Mouse (Mus musculus): ENCODE results near the gene Basp1. TPM values are rescaled to one million over a fixed set of nuclear protein-coding genes. Genes with fewer than 3 reads are reported as not detected.
A peak's percentile ranks its signal among the peaks of the same experiment; 100 is the strongest.
"Not testable (repeated sequence)": the region's sequence is repeated elsewhere in the genome, so short reads cannot be mapped to it uniquely, and the experiment has no call there.

The Basp1 gene
- polyA plus RNA-seq (2011; ENCODE audit: insufficient read depth, insufficient read length, low read depth, missing spikeins): 109 and 110 TPM in 2 replicates

DNA sequence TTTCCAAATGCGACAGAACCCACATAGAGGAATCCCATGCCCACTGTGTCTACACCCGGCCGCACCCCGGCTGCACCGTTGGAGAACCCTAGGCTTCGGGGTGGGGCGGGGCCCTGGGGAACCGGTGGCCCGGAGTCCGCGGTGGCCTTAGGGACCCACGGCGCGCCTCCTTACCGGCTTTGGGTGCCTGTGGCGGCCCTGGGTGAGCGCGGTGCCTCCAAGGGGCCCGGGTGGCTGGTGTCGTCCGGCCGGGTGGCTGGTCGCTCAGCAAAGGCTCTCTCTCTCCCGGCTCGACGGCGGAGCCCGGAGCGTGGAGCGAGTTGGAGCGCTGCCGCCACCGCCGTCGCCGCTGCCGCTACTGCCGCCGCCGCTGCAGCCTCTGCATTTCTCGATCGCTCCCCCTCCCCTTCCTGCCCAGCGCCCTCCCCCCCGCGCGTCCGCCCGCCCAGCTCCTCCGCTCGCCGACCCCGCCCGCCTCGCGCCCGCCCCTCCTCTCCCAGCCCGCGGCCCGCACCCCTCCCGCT is at the start of gene Basp1:
Basp1 (minus strand) TSS at position 387 of the 524 bp plus-strand sequence.
- no peaks in the 10 kb centered on the region for H3K9me3 ChIP-seq (replicated peaks; ENCODE audit: control insufficient read depth, insufficient read depth, low read length, poor library complexity, severe bottlenecking)
- no peak within 1 kb of the TSS for H3K27ac ChIP-seq (ENCODE audit: insufficient read depth, low read length)
- TF ChIP-seq EP300 (IDR thresholded peaks at IDR 0.05; ENCODE audit: insufficient read depth, low read depth, low read length) (0 out of 2 replicates have a peak, but pooled peaks have one; percentile 4), CTCF (IDR thresholded peaks at IDR 0.05; ENCODE audit: low read depth, low read length) (no peak)
- H3K36me3 ChIP-seq (ENCODE audit: control insufficient read depth, insufficient read depth, low read length, poor library complexity, severe bottlenecking): no peaks in the 10 kb centered on the region
- peaks cover 2% of the 10 kb centered on the region for H3K4me1 ChIP-seq (ENCODE audit: control insufficient read depth, insufficient read depth, low read length)
- H3K4me3 ChIP-seq (ENCODE audit: low read depth, low read length): peak within 1 kb of the TSS; percentile 86
- H3K27me3 ChIP-seq (ENCODE audit: control insufficient read depth, insufficient read depth, low read length, poor library complexity, severe bottlenecking): no peaks in the 10 kb centered on the region
- H3K9ac ChIP-seq (ENCODE audit: low read depth, poor library complexity, severe bottlenecking): peak within 1 kb of the TSS; percentile 76

- H3K4me3 ChIP-seq (ENCODE audit: low read depth, low read length); H3K4me1 ChIP-seq (ENCODE audit: control insufficient read depth, insufficient read depth, low read length); H3K9ac ChIP-seq (ENCODE audit: low read depth, poor library complexity, severe bottlenecking); H3K36me3 ChIP-seq (ENCODE audit: control insufficient read depth, insufficient read depth, low read length, poor library complexity, severe bottlenecking); H3K9me3 ChIP-seq (replicated peaks; ENCODE audit: control insufficient read depth, insufficient read depth, low read length, poor library complexity, severe bottlenecking); H3K27ac ChIP-seq (ENCODE audit: insufficient read depth, low read length); H3K27me3 ChIP-seq (ENCODE audit: control insufficient read depth, insufficient read depth, low read length, poor library complexity, severe bottlenecking): not testable (repeated sequence)
Observed at GRCm38 (mm10) chr15:25463076-25463475, 49.5 kb upstream of the Basp1 start.

- Histone ChIP-seq H3K27ac (ENCODE audit: insufficient read depth, low read length) (no peak overlapping the region), H3K9ac (ENCODE audit: low read depth, poor library complexity, severe bottlenecking) (no peak overlapping the region), H3K9me3 (replicated peaks; ENCODE audit: control insufficient read depth, insufficient read depth, low read length, poor library complexity, severe bottlenecking) (no peaks in the 10 kb centered on the region), H3K4me1 (ENCODE audit: control insufficient read depth, insufficient read depth, low read length) (no peaks in the 10 kb centered on the region), H3K27me3 (ENCODE audit: control insufficient read depth, insufficient read depth, low read length, poor library complexity, severe bottlenecking) (no peaks in the 10 kb centered on the region), H3K36me3 (ENCODE audit: control insufficient read depth, insufficient read depth, low read length, poor library complexity, severe bottlenecking) (no peaks in the 10 kb centered on the region), H3K4me3 (ENCODE audit: low read depth, low read length) (no peak overlapping the region)
- TF ChIP-seq POLR2A (IDR thresholded peaks at IDR 0.05; ENCODE audit: insufficient read depth, low read length): no peak
- TF ChIP-seq CTCF (IDR thresholded peaks at IDR 0.05; ENCODE audit: low read depth, low read length): no peak
- TF ChIP-seq EP300 (IDR thresholded peaks at IDR 0.05; ENCODE audit: insufficient read depth, low read depth, low read length): no peak
Observed at GRCm38 (mm10) chr15:25462056-25462762, 48.6 kb upstream of the Basp1 start.

GRCm38 (mm10) chr15:25459901-25460300 is 46.3 kb upstream of the Basp1 start:
- H3K27ac ChIP-seq (ENCODE audit: insufficient read depth, low read length): no peak overlapping the region
- H3K36me3 ChIP-seq (ENCODE audit: control insufficient read depth, insufficient read depth, low read length, poor library complexity, severe bottlenecking): no peaks in the 10 kb centered on the region
- no peaks in the 10 kb centered on the region for H3K9me3 ChIP-seq (replicated peaks; ENCODE audit: control insufficient read depth, insufficient read depth, low read length, poor library complexity, severe bottlenecking)
- H3K27me3 ChIP-seq (ENCODE audit: control insufficient read depth, insufficient read depth, low read length, poor library complexity, severe bottlenecking): no peaks in the 10 kb centered on the region
- no peak overlapping the region for H3K4me3 ChIP-seq (ENCODE audit: low read depth, low read length)
- no peaks in the 10 kb centered on the region for H3K4me1 ChIP-seq (ENCODE audit: control insufficient read depth, insufficient read depth, low read length)
- no peak overlapping the region for H3K9ac ChIP-seq (ENCODE audit: low read depth, poor library complexity, severe bottlenecking)
- TF ChIP-seq POLR2A (IDR thresholded peaks at IDR 0.05; ENCODE audit: insufficient read depth, low read length) (no peak), CTCF (IDR thresholded peaks at IDR 0.05; ENCODE audit: low read depth, low read length) (no peak), EP300 (IDR thresholded peaks at IDR 0.05; ENCODE audit: insufficient read depth, low read depth, low read length) (no peak)

DNA sequence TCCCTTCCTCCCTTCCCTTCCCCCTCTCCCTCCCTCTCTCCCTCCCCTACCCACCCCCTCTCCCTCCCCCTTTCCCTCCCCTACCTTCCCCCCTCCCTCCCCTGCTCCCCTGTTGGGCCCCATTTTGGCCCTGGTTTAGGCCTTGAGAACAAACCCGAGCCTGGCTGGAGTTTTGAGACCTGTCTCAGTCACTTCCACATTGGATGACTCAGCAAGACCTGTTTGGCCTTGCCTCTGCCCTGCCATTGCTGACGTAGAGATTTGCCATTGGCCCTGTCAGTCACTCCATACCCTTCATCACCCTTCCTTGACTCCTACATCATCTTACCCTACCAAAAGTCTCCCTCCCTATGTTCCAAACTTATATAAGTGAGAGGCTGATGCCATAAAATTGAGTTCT is 43.9 kb upstream of the Basp1 start:
- Histone ChIP-seq H3K4me3 (ENCODE audit: low read depth, low read length) (no peak overlapping the region), H3K36me3 (ENCODE audit: control insufficient read depth, insufficient read depth, low read length, poor library complexity, severe bottlenecking) (no peaks in the 10 kb centered on the region), H3K27me3 (ENCODE audit: control insufficient read depth, insufficient read depth, low read length, poor library complexity, severe bottlenecking) (no peaks in the 10 kb centered on the region), H3K4me1 (ENCODE audit: control insufficient read depth, insufficient read depth, low read length) (no peaks in the 10 kb centered on the region), H3K27ac (ENCODE audit: insufficient read depth, low read length) (no peak overlapping the region), H3K9me3 (replicated peaks; ENCODE audit: control insufficient read depth, insufficient read depth, low read length, poor library complexity, severe bottlenecking) (no peaks in the 10 kb centered on the region), H3K9ac (ENCODE audit: low read depth, poor library complexity, severe bottlenecking) (no peak overlapping the region)
- TF ChIP-seq CTCF (IDR thresholded peaks at IDR 0.05; ENCODE audit: low read depth, low read length): no peak
- TF ChIP-seq EP300 (IDR thresholded peaks at IDR 0.05; ENCODE audit: insufficient read depth, low read depth, low read length): no peak
- TF ChIP-seq POLR2A (IDR thresholded peaks at IDR 0.05; ENCODE audit: insufficient read depth, low read length): no peak

DNA sequence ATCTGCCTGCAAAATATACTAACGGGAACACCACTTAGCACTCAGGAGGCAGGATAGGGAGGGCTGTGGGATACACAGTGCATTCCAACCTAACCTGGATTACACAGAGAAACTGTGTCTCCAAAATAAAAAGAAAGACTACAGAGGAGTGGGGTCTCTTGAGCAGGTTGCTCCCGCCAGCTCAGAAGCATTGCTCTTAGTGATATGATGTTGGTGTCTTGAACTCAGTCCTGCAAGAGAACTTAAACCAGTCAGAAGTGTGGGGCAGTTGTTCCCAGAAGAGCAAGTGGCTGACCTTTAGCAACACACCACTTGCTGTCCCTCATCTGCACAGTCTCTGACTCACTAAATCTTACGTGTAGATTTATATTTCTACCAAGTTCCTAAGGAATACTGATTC is 40.0 kb upstream of the Basp1 start:
- H3K36me3 ChIP-seq (ENCODE audit: control insufficient read depth, insufficient read depth, low read length, poor library complexity, severe bottlenecking): no peaks in the 10 kb centered on the region
- H3K27ac ChIP-seq (ENCODE audit: insufficient read depth, low read length): no peak overlapping the region
- H3K9me3 ChIP-seq (replicated peaks; ENCODE audit: control insufficient read depth, insufficient read depth, low read length, poor library complexity, severe bottlenecking): no peaks in the 10 kb centered on the region
- H3K4me1 ChIP-seq (ENCODE audit: control insufficient read depth, insufficient read depth, low read length): no peaks in the 10 kb centered on the region
- TF ChIP-seq POLR2A (IDR thresholded peaks at IDR 0.05; ENCODE audit: insufficient read depth, low read length) (no peak), CTCF (IDR thresholded peaks at IDR 0.05; ENCODE audit: low read depth, low read length) (no peak), EP300 (IDR thresholded peaks at IDR 0.05; ENCODE audit: insufficient read depth, low read depth, low read length) (no peak)
- no peak overlapping the region for H3K4me3 ChIP-seq (ENCODE audit: low read depth, low read length)
- H3K27me3 ChIP-seq (ENCODE audit: control insufficient read depth, insufficient read depth, low read length, poor library complexity, severe bottlenecking): no peaks in the 10 kb centered on the region
- no peak overlapping the region for H3K9ac ChIP-seq (ENCODE audit: low read depth, poor library complexity, severe bottlenecking)
